Mouse (Mus musculus) lung, adult 2 months (tissue): Measurements from ENCODE around the gene Trhde.

Source experiments
- CTCF ChIP-seq: fragments of 200-500 bp; IDR thresholded peaks from 2 replicates; pipeline ENCODE4 v1.5.1; 2011; ENCODE audit warnings: mild to moderate bottlenecking, low read length, control low read depth; ENCODE audit not compliant: insufficient read depth
- POLR2A ChIP-seq: fragments of 200-500 bp; IDR thresholded peaks from 2 replicates; pipeline ENCODE4 v1.6.1; 2011; ENCODE audit warnings: low read depth, mild to moderate bottlenecking, control low read depth, low read length, borderline replicate concordance; ENCODE audit errors: extremely low read depth

DNA sequence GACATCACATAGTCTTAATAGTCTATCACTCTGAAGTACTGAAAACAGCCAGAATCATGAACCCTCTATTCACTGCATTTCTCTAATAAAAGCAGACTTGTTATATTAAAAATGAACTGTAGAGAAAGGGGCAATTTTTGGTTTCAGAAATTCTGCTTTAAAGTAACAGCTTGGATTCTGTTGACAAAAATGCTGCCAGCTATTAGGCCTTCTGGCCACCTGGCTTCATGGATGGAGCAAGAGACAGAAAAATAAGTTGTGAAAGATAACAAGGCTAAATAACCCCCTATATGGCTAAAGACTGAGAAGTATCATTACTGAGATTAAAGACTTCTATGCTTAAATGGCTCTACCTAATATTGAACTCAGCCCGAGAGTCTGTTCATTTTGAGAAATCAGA, 234.2 kb downstream of the Trhde start:
- TF ChIP-seq CTCF (no peak), POLR2A (no peak)
